Mouse (Mus musculus): ENCODE data around the gene Krt8.

Gene Krt8

GRCm38 (mm10) chr15:102004189-102004588 is at the start of gene Krt8:
Gene Krt8, minus strand, starts transcription at chr15:102004482.
- no peak for DNase-seq (ENCODE audit: low spot score)

- peak; percentile 82 for DNase-seq (ENCODE audit: low spot score)
Measured at GRCm38 (mm10) chr15:102051920-102052683, 47.8 kb upstream of the Krt8 start.

- DNase-seq (ENCODE audit: low spot score): no peak
Measured at GRCm38 (mm10) chr15:102049871-102050270, 45.6 kb upstream of the Krt8 start.

- DNase-seq (ENCODE audit: low spot score): no peak
Measured at GRCm38 (mm10) chr15:102048006-102048405, 43.7 kb upstream of the Krt8 start.

- no peak for DNase-seq (ENCODE audit: low spot score)
Measured at GRCm38 (mm10) chr15:102045691-102046090, 41.4 kb upstream of the Krt8 start.

- DNase-seq (ENCODE audit: low spot score): no peak
Measured at GRCm38 (mm10) chr15:102044745-102045144, 40.5 kb upstream of the Krt8 start.

- no peak for DNase-seq (ENCODE audit: low spot score)
Measured at GRCm38 (mm10) chr15:102041951-102042350, 37.7 kb upstream of the Krt8 start.

GRCm38 (mm10) chr15:102040277-102040676 is 36.0 kb upstream of the Krt8 start:
- no peak for DNase-seq (ENCODE audit: low spot score)

GRCm38 (mm10) chr15:102034121-102035053 is 30.1 kb upstream of the Krt8 start:
- DNase-seq (ENCODE audit: low spot score): no peak

GRCm38 (mm10) chr15:102028040-102028439 is 23.8 kb upstream of the Krt8 start, which contains the start of gene Krt18:
Gene Krt18, plus strand, starts transcription at chr15:102028180.
- peak; percentile 62 for DNase-seq (ENCODE audit: low spot score)

GRCm38 (mm10) chr15:102026430-102026829 is 22.1 kb upstream of the Krt8 start:
- DNase-seq (ENCODE audit: low spot score): peak; percentile 54

GRCm38 (mm10) chr15:102025136-102025872 is 21.0 kb upstream of the Krt8 start:
- peak; percentile 70 for DNase-seq (ENCODE audit: low spot score)

GRCm38 (mm10) chr15:102023888-102024287 is 19.6 kb upstream of the Krt8 start:
- no peak for DNase-seq (ENCODE audit: low spot score)

- DNase-seq (ENCODE audit: low spot score): no peak
Measured at GRCm38 (mm10) chr15:102022481-102022880, 18.2 kb upstream of the Krt8 start.

GRCm38 (mm10) chr15:102017918-102018463 is 13.7 kb upstream of the Krt8 start:
- DNase-seq (ENCODE audit: low spot score): peak; percentile 81

GRCm38 (mm10) chr15:102016787-102017186 is 12.5 kb upstream of the Krt8 start:
- no peak for DNase-seq (ENCODE audit: low spot score)

GRCm38 (mm10) chr15:102016096-102016495 is 11.8 kb upstream of the Krt8 start:
- no peak for DNase-seq (ENCODE audit: low spot score)

- no peak for DNase-seq (ENCODE audit: low spot score)
Measured at GRCm38 (mm10) chr15:102014848-102015247, 10.6 kb upstream of the Krt8 start.

- DNase-seq (ENCODE audit: low spot score): peak; percentile 78
Measured at GRCm38 (mm10) chr15:102013651-102014050, 9.4 kb upstream of the Krt8 start.

- no peak for DNase-seq (ENCODE audit: low spot score)
Measured at GRCm38 (mm10) chr15:102012260-102012765, 8.0 kb upstream of the Krt8 start.

GRCm38 (mm10) chr15:102010569-102011245 is 6.4 kb upstream of the Krt8 start:
- DNase-seq (ENCODE audit: low spot score): no peak
